Mouse (Mus musculus): Measurements from ENCODE around the gene Nol12.

DNA sequence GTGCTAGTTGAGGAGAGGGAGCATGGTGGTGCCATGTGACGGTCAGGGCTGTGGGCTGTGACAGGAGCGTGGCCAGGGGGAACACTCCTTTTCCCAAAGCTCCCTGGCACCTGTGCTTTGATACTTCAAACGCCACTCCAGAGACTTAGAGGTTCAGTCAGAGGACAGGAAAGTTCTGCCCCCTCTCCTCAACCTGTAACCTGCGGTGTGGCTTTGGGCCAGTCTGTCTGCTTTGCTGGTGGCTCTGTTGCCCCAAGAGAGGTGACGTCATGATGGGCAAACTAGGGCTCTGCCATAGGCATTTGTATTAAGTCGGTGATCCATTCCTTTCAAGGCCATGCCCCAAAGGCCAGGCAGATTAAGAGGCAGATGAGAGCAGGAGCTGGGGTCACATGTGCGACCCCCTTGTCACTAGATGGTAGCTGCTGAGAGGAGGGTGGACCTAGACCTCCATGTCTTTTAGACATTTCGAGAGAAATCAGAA is 43.0 kb downstream of the Nol12 start:
- no peak for TF ChIP-seq CTCF (IDR thresholded peaks at IDR 0.05; ENCODE audit: low read depth)
- TF ChIP-seq EP300 (IDR thresholded peaks at IDR 0.05; ENCODE audit: low read depth) = no peak

All from liver, postnatal 0 days (tissue).